In the genomic region with DNA sequence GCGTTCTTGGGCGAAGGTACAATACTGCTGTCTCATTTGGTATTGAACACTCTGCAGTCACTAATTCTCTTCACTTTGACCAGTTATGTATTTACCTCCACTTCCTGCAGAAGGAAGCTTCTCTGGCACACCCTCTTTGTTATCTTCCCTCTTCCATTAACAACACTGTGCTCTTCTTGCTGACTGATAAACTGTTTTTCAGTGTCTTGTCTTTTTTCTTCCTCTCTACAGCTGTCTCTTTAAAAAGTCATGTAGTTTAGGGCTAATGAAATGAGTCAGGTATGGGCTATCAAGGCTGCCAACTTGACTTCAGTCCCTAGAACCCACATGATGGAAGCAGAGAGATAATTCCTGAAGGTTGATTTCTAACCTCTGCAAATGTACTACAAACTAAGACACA, we compare ENCODE assay signal across 25 mouse cellular contexts.
"Had no signal": no experiment of that assay in that cellular context is flagged by ENCODE, and none has a peak within 500 bp of the region (broad histone marks: within the 10 kb centered on the region; RNA-seq: fewer than 3 reads in every experiment).

No protein-coding gene starts in this region.

- H3K9me3 ChIP-seq: embryonic facial prominence, embryonic 10.5 days; embryonic facial prominence, embryonic 12.5 days; embryonic facial prominence, embryonic 13.5 days; embryonic facial prominence, embryonic 15.5 days; forebrain, embryonic 10.5 days; forebrain, embryonic 12.5 days; forebrain, embryonic 13.5 days; forebrain, embryonic 15.5 days had no signal

- H3K27me3 ChIP-seq: embryonic facial prominence, embryonic 12.5 days; embryonic facial prominence, embryonic 13.5 days; embryonic facial prominence, embryonic 15.5 days; forebrain, embryonic 12.5 days; forebrain, embryonic 13.5 days; forebrain, embryonic 15.5 days had no signal

- H3K4me1 ChIP-seq: embryonic facial prominence, embryonic 10.5 days; embryonic facial prominence, embryonic 12.5 days; embryonic facial prominence, embryonic 13.5 days; embryonic facial prominence, embryonic 15.5 days; forebrain, embryonic 10.5 days; forebrain, embryonic 12.5 days; forebrain, embryonic 13.5 days; forebrain, embryonic 15.5 days had no signal

- H3K27ac ChIP-seq: embryonic facial prominence, embryonic 10.5 days; embryonic facial prominence, embryonic 12.5 days; embryonic facial prominence, embryonic 13.5 days; embryonic facial prominence, embryonic 15.5 days; forebrain, embryonic 10.5 days; forebrain, embryonic 12.5 days; forebrain, embryonic 13.5 days; forebrain, embryonic 15.5 days; gastrocnemius, adult 2 months; heart, adult 2 months had no signal

- H3K9ac ChIP-seq: embryonic facial prominence, embryonic 12.5 days; embryonic facial prominence, embryonic 13.5 days; embryonic facial prominence, embryonic 15.5 days; forebrain, embryonic 12.5 days; forebrain, embryonic 13.5 days; forebrain, embryonic 15.5 days; forebrain, postnatal 0 days had no signal

- DNase-seq: cerebellum, adult 9-10 months; cerebellum, adult 9-11 months; cerebellum, postnatal 10 days; cerebellum, postnatal 14 days; cerebellum, postnatal 25 days; cerebellum, postnatal 36 days; embryo, embryonic 11 days; forebrain, postnatal 0 days; gastrocnemius, adult 2 months; gastrocnemius, postnatal 10 days; gastrocnemius, postnatal 14 days; gastrocnemius, postnatal 25 days; gastrocnemius, postnatal 36 days; heart, adult 11 months; heart, adult 18-20 months; heart, adult 2 months had no signal

- H3K4me3 ChIP-seq: embryonic facial prominence, embryonic 10.5 days; embryonic facial prominence, embryonic 12.5 days; embryonic facial prominence, embryonic 13.5 days; embryonic facial prominence, embryonic 15.5 days; erythroblast, embryonic 14.5 days; forebrain, embryonic 10.5 days; forebrain, embryonic 12.5 days; forebrain, embryonic 13.5 days; forebrain, embryonic 15.5 days; gastrocnemius, adult 2 months; heart, adult 2 months had no signal

- H3K36me3 ChIP-seq: embryonic facial prominence, embryonic 10.5 days; embryonic facial prominence, embryonic 12.5 days; embryonic facial prominence, embryonic 13.5 days; embryonic facial prominence, embryonic 15.5 days; forebrain, embryonic 10.5 days; forebrain, embryonic 12.5 days; forebrain, embryonic 15.5 days had no signal
